Mouse (Mus musculus): ENCODE data around the gene Cdk9.

GRCm38 (mm10) chr2:32681754-32682153 lies 31.1 kb downstream of the Cdk9 start:
- TF ChIP-seq CTCF (IDR thresholded peaks at IDR 0.05) (no peak), EP300 (IDR thresholded peaks at IDR 0.05) (no peak)

Data from lung, postnatal 0 days (tissue).